Mouse (Mus musculus): ENCODE measurements at regions not wholly inside any gene's neighbourhood (a gene's known extent, or its start where the extent isn't known, plus 50 kb on each side); places are given as distances from the start of the nearest gene placed in this dataset.

- TF ChIP-seq CTCF (IDR thresholded peaks at IDR 0.05; ENCODE audit: borderline replicate concordance, control insufficient read depth, extremely low read depth, insufficient read depth, low read length, poor library complexity) = no peak
- TF ChIP-seq POLR2A (IDR thresholded peaks at IDR 0.05; ENCODE audit: control insufficient read depth, extremely low read depth, insufficient read depth, low read length, poor library complexity) = no peak
Observed at GRCm38 (mm10) chr1:177509786-177510185, 67.6 kb downstream of the Zbtb18 start.
